Mouse (Mus musculus) lung, postnatal 0 days (tissue): ENCODE results near the gene Pttg1ip.

Experiments
- CTCF ChIP-seq: IDR thresholded peaks from 2 replicates; pipeline ENCODE4 v1.5.1; 2016; ENCODE audit warnings: antibody characterized with exemption, mild to moderate bottlenecking
- EP300 ChIP-seq: IDR thresholded peaks from 2 replicates; pipeline ENCODE4 v1.6.1; 2016; ENCODE audit warnings: antibody characterized with exemption, mild to moderate bottlenecking, control low read depth

- TF ChIP-seq CTCF (peak; percentile 1; the same call in 1 of the 2 replicates), EP300 (no peak)
Observed at GRCm38 (mm10) chr10:77605908-77606826, 24.6 kb downstream of the Pttg1ip start, which contains the start of the genes Sumo3 and Gm49325.
